Mouse (Mus musculus): Measurements from ENCODE around the gene Fam20a.

Gene Fam20a

GRCm38 (mm10) chr11:109715311-109715781, 6.7 kb downstream of the Fam20a start:
- DNase-seq = no peak

DNA sequence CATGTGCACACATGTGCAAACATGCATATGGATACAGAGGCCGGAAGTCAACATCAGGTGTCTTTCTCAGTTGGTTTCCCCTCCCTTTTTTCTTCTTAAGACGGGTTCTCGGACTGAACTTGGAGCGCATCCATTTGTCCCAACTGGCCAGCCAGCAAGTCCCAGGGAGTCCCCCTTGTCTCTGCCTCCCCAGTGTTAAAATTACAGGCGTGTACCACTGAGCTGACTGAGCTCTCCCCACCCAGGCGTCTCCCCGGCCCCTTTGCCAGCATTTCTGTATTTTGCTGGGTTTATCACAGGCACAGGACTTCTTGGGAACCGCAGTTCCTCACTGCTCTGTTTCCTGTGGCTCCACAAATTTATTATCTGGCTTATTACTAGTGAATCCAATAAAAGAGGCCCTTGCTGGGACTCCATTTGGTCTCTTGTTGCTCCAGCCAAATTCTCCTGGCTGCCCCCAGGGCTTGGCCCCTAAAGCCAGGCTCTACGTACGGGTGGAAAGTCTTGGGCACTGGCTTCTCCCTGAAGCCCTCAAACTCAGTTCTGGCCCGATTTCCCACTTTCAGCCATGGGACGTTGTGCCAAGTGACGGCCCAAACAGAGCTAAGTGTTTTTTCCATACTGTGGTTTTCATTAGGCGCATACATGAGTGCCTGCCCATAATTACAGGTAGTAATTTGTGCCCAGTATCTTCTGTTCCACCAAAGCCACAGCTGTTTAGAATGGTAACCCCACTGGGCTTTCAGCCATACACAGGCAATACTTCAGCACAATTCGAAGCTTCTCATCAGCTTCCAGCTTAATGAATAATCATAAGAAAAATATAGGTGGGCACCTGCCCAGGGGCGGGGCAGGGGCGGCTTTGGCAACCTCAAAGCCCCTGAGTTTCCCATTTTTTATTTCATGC, 7.5 kb downstream of the Fam20a start:
- no peak for DNase-seq

DNA sequence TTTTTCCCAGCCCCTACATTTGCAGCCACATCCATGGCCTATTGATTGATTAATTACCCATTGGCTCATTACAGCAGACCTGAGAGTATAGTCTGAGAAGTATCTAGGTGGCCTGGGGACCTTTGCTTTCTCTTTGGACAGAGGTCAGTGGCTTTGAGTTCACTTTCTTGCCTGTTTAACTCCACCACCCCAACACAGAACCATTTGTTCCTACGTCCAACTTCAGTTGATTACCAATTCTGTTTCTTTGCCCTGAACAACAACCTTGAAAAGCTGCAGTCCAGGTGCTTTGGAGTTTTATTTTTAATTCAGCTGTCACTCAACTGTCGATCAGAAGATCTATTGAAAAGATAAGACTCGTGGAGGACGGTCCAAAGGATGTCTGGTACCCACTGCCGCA, 12.6 kb downstream of the Fam20a start:
- no peak for DNase-seq

DNA sequence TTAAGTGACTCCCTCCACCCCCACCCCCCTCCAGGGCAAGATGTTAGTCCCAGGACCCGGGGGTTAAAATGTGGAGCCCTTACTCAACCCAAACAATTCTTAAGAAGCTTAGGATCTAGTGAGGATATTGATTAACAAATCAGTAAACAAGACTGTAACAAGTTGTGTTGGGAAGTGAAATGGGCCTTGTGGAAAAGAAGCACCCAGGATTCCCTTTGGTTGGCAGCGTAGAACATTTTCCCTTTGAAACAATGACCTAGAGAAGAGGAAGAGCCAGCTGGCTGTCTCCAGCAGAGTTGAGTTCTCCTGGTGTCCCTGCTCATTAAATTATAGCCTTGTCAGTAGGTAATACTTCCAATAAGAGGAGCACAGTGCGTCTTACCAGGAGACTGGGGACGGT, 13.3 kb downstream of the Fam20a start:
- DNase-seq = no peak

DNA sequence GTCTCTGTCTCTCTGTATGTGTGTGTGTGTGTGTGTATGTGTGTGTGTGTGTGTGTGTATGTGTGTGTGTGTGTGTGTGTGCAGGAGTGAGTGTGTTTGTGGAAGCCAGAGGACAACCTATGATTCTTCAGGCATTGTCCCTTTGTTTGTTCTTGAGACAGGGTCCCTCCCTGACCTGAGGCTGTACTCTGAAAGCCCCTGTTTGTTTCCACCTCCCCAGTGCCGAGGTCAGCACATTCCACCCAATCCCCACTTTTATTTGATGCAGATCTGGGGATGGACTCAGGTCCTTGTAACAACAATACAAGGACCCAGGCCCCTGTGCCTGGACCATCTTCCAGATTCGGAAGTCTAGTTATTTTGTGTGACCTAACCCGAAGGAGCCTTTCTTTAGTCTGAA, 14.6 kb downstream of the Fam20a start:
- no peak for DNase-seq

GRCm38 (mm10) chr11:109706586-109706985, 15.5 kb downstream of the Fam20a start:
- no peak for DNase-seq

GRCm38 (mm10) chr11:109706055-109706412, 16.0 kb downstream of the Fam20a start:
- DNase-seq = peak in 1 of 2 experiments; percentile 38

DNA sequence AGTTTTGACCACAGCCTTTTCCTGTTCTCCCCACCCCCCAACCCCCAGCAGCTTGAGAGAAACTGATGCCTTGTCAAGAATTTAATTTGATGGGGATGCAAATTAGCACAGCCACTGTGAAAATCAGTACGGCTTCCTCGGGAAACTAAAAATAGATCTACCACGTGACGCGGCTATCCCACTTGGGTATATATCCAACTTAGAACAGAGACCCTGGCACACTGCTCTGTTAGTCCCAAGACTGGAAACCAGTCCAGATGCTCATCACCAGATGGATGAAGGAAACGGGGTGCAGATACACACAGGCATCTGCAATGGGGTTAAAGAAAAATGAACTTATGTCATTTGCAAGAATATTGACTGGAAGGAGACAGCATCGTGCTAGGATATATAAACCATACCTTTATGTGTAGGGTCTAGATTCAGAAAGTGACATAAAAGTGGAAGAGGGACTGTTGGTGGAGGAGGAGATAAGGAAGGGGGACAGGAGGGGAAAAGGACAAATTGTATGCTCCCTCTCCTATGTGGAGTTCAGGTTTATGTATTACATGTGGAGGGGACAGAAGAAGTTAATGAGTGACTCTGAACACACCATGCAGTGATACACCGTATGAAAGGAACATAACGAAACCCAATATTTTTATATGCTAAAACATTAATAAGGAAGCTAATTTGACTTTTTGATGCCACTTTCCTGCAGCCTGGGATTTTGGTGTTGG, 16.6 kb downstream of the Fam20a start:
- DNase-seq = no peak

GRCm38 (mm10) chr11:109704311-109705205, 17.5 kb downstream of the Fam20a start:
- no peak for DNase-seq

DNA sequence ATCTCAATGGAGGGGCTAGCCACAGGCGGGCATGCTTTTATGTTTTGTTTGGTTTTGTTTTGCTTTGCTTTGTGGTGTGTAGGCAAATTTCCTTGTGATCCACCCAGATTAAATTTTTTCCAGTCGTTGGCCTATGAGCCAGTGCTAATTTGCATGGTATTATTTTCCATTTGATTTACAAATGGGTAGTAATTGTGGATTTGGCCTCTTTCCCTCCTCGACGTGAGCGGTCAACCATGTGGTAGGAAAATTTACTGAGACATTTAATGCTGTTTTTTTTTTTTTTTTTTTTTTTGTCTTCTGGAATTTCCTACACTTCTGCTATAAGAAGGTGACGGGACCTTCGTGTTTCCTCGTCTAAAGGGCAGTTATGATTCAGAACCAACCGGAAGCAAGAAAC, 18.2 kb downstream of the Fam20a start:
- no peak for DNase-seq

DNA sequence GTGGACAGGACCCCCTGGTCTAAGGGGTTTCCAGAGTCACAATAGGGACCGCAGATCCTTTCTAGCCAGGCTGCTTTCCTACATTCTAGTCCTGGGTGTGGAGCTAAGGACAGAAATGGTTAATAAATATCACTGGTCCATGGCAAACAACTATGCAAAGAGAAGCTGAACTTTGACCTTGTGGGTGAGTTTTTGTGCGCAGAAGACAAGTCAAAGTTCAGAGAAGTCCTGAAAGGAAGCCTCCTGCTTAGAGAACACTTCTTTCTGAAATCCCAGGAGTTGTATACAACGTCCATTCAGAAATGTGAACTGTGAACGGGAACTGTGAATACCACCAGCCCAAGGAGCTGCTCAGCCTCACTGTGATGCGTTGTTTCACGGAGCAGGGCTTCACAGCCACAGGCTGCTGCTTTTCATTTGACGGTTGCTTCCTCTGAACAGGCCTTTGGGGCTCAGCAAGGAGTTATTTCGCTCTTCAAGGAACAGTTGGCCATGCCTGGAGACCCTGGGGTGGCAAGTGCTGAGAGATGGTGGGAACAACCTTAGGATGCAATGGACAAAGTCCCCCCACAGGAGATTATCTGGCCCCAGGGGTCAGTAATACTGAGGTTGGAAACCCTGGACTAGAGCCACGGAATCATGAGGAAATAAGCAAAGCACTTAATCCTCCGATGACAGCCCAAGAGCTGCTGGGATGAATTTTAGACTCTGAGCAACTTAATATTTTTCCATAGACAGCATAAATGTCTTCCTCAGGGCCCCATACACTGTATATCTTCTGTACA, 19.9 kb downstream of the Fam20a start:
- DNase-seq = no peak

DNA sequence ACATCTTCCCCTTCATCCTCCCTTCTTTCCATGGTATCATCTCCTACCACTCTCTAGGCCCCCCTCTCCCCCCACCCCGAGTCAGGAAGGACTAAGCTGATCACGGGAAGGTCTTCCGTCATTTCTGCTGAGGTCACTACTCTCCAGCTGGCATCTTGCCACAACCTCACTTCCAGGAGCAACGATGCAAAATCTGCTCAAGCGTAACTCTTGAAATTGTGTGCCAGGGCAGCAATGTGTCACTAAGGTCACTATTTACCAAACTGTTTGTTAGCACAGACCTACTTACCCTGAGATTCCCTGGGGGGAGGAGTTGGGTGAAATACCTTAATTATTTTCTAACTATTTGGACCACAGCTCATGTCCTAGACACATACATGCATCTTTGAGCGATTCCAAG, 21.3 kb downstream of the Fam20a start:
- peak in 1 of 2 experiments; percentile 43 for DNase-seq

GRCm38 (mm10) chr11:109699784-109700183, 22.3 kb downstream of the Fam20a start:
- no peak for DNase-seq

DNA sequence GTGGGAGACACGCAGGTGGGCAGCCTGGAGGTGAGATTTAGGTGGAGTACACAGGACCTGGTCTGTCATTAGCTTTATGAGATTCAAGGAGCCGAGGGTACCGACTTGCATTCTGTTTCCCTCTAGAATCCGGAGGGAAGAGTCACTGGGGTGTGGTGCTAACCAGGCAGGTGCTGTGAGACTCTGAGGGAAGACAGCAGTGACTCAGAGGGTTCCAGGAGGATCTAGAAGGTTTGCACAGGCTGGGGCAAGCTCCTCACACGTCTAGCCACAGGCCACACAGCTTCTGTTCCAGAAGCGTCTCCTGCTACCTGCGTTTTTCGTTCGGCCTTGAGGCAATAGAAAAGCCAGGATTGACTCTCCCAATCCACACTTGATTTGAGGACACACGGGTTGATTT, 23.3 kb downstream of the Fam20a start:
- DNase-seq = no peak

GRCm38 (mm10) chr11:109697089-109697643, 24.9 kb downstream of the Fam20a start:
- no peak for DNase-seq

DNA sequence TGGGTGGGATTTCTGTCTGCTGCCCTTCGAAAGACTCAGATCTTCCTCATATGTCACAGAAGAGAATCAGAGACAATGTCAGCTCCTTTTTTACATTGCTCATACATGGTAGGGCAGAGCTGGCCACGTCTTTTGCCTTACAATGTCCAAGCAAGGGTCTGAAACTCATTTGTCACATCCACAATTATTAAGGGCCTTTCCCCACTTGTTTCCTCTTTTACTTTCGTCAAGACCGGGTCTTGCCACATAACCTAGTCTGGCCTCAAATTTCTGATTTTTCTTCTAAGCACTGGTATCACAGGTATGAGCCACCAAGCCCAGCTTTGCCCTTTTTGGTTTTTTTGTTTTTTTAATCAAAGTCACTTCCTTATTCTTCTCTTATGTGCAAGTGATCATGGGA, 25.6 kb downstream of the Fam20a start:
- no peak for DNase-seq

- no peak for DNase-seq
These were observed 29.3 kb downstream of the Fam20a start for GRCm38 (mm10) chr11:109692737-109693136.

DNA sequence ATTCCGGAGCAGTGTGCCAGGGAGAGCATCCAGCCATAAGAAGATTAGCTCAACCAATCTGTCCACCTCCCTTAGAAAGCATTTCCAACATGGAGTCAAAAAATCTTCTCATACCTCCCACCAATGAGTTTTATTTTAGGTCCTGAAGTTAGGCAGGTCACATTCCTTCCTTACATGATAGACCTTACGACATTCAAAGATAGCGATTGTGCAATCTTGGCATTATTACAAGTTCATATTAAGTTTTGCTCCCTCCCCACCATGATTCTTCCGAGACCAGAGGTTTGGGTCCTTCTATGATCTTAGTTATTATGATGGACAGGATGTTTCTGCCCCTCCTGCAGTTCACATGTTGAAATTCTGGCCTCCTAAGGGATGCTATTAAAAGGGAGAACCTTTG, 32.5 kb downstream of the Fam20a start:
- DNase-seq = no peak

DNA sequence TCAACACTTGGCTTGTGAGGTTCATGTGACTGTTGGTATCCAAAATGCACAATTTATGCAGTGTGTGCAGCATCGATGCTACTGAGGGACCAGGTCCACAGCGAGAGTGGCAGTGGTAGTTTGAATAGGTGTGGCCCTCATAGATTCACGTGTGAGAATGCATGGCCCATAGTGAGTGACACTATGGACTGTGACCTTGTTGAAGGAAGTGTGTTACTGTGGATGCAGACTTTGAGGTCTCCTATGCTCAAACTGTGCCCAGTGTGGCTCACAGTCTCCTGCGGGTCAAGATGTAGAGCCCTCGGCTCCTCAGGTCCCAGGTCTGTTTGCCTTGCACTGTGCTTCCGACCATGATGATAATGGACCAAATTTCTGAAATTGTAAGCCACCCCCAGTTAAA, 39.9 kb downstream of the Fam20a start:
- no peak for DNase-seq

GRCm38 (mm10) chr11:109681556-109681955, 40.5 kb downstream of the Fam20a start:
- no peak for DNase-seq

DNA sequence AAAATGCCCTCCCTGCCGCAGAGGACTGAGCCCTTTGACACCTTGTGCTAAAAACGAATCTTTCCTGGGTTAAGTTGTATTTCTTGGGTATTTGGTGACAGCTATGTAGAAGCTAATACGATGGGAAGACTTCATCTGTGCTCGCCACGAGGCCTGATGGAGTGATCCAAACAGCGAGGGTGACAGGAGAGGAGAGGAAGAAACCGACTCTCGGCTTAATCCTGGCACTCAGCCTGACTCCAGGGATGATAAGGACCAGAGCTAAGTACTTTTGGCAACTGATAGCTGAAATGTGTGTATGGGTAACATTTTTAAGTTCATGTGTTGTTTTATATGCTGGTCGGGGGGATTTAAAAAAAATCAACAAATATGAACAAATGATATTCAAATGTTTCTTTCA, 41.1 kb downstream of the Fam20a start:
- DNase-seq = no peak

DNA sequence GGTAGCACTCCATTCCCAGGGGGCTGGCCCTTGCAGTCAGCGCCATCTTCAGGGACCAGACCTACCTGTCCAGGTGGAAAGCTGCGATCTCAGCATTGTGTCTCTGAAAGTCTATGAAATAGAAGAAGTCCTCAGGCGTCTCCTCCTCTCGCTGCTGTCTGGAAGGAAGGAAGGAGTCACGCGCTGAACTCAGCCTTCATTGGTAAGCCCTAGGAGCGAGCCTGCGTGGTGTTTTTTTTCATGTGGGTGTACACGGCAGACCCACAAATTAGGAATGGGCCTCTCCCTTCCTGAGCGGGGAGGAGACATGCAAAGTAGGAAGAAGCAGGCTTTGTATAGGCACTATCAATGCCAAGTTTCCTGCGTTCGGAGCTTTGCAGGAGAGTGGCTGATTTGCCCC, 43.8 kb downstream of the Fam20a start:
- peak in 1 of 2 experiments; percentile 33 for DNase-seq

Data from lung, postnatal 4 days (tissue).